Mouse (Mus musculus): Measurements from ENCODE around the gene Pisd. TPM values are rescaled to one million over a fixed set of nuclear protein-coding genes. Genes with fewer than 3 reads are reported as not detected.
A peak's percentile ranks its signal among the peaks of the same experiment; 100 is the strongest.
"Not testable (repeated sequence)": the region's sequence is repeated elsewhere in the genome, so short reads cannot be mapped to it uniquely, and the experiment has no call there.

Gene Pisd
- polyA plus RNA-seq, 1 experiment from 2014 or later = 95.0 TPM

- 89% methylated on average over 6 of the region's 6 CpGs for WGBS (ENCODE audit: missing documents)
- peaks cover 57% of the 10 kb centered on the region for H3K36me3 ChIP-seq (ENCODE audit: inconsistent target)
Measured at GRCm38 (mm10) chr5:32735779-32736178, 49.7 kb downstream of the Pisd start.

GRCm38 (mm10) chr5:32733892-32734291 is 51.6 kb downstream of the Pisd start:
- H3K36me3 ChIP-seq (ENCODE audit: inconsistent target) = peaks cover 41% of the 10 kb centered on the region

More at GRCm38 (mm10) chr5:32735779-32736178, 49.7 kb downstream of the Pisd start:
- Histone ChIP-seq H3K79me2 (ENCODE audit: inconsistent target) (peaks cover 16% of the 10 kb centered on the region), H3K4me3 (ENCODE audit: inconsistent target) (no peak overlapping the region), H3K27ac (no peak overlapping the region)

GRCm38 (mm10) chr5:32728851-32729250 is 56.6 kb downstream of the Pisd start:
- Histone ChIP-seq H3K4me3 (ENCODE audit: inconsistent target) (no peak overlapping the region), H3K27ac (no peak overlapping the region), H3K79me2 (ENCODE audit: inconsistent target) (no peaks in the 10 kb centered on the region), H3K36me3 (ENCODE audit: inconsistent target) (no peaks in the 10 kb centered on the region)
- 100% methylated on average over 8 of the region's 8 CpGs for WGBS (ENCODE audit: missing documents)

More at GRCm38 (mm10) chr5:32733892-32734291, 51.6 kb downstream of the Pisd start:
- H3K4me3 ChIP-seq (ENCODE audit: inconsistent target); H3K27ac ChIP-seq; H3K79me2 ChIP-seq (ENCODE audit: inconsistent target): not testable (repeated sequence)
- 100% methylated on average over 5 of the region's 6 CpGs for WGBS (ENCODE audit: missing documents)

- Histone ChIP-seq H3K27ac (no peak overlapping the region), H3K4me3 (ENCODE audit: inconsistent target) (no peak overlapping the region), H3K36me3 (ENCODE audit: inconsistent target) (no peaks in the 10 kb centered on the region), H3K79me2 (ENCODE audit: inconsistent target) (no peaks in the 10 kb centered on the region)
- 97% methylated on average over 7 of the region's 7 CpGs for WGBS (ENCODE audit: missing documents)
Measured at GRCm38 (mm10) chr5:32728300-32728699, 57.1 kb downstream of the Pisd start.

DNA sequence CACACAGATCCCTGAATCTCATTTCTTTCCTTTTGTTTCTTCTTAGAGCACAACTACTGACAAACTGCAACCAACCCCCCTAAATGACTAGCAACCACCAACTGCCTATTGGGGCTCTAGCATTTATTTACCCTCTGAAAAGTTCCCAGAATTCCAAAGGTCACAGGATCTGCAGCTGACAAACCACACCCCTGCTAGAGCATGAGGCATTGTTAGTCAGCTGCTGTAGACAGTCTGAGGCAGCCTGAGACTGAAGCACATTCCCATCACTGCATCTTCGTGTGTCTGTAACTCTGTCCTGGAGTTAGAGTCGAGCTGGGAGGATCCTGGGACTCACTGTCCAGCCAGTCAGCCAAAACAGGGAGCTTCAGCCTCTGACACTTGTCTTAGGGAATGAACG is 60.0 kb downstream of the Pisd start:
- not testable (repeated sequence) for H3K4me3 ChIP-seq (ENCODE audit: inconsistent target); H3K36me3 ChIP-seq (ENCODE audit: inconsistent target); H3K79me2 ChIP-seq (ENCODE audit: inconsistent target); H3K27ac ChIP-seq
- WGBS (ENCODE audit: missing documents) = 89% methylated on average over 3 of the region's 3 CpGs

DNA sequence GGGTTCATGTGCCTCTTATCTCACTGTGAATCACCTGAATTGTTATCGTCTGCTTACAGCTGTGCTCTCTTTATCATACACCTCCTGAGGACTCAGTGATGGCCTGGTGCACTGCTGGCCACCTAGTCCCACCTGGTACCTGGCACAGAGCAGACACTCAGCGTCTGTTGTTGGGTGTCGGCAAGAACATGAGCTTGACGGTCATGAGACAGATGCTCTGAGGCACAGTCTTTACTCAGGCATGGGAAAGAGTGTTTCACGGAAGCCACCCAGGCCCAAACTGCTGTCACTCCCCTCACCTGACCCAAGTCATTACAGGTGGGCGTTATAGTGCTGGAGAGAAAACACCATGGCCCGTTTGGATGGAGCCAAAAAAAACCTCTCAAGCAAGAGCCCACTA is 61.5 kb downstream of the Pisd start:
- Histone ChIP-seq H3K4me3 (ENCODE audit: inconsistent target) (no peak overlapping the region), H3K27ac (no peak overlapping the region), H3K36me3 (ENCODE audit: inconsistent target) (no peaks in the 10 kb centered on the region), H3K79me2 (ENCODE audit: inconsistent target) (no peaks in the 10 kb centered on the region)
- 97% methylated on average over 7 of the region's 7 CpGs for WGBS (ENCODE audit: missing documents)

- not testable (repeated sequence) for H3K79me2 ChIP-seq (ENCODE audit: inconsistent target); H3K36me3 ChIP-seq (ENCODE audit: inconsistent target); H3K27ac ChIP-seq; H3K4me3 ChIP-seq (ENCODE audit: inconsistent target)
- 98% methylated on average over 8 of the region's 8 CpGs for WGBS (ENCODE audit: missing documents)
Measured at GRCm38 (mm10) chr5:32722711-32723110, 62.7 kb downstream of the Pisd start.

GRCm38 (mm10) chr5:32722263-32722662 is 63.2 kb downstream of the Pisd start:
- Histone ChIP-seq H3K79me2 (ENCODE audit: inconsistent target) (no peaks in the 10 kb centered on the region), H3K36me3 (ENCODE audit: inconsistent target) (no peaks in the 10 kb centered on the region), H3K4me3 (ENCODE audit: inconsistent target) (no peak overlapping the region), H3K27ac (no peak overlapping the region)
- WGBS (ENCODE audit: missing documents) = 96% methylated on average over 7 of the region's 7 CpGs

GRCm38 (mm10) chr5:32721316-32721715 is 64.1 kb downstream of the Pisd start:
- 92% methylated on average over 3 of the region's 3 CpGs for WGBS (ENCODE audit: missing documents)

DNA sequence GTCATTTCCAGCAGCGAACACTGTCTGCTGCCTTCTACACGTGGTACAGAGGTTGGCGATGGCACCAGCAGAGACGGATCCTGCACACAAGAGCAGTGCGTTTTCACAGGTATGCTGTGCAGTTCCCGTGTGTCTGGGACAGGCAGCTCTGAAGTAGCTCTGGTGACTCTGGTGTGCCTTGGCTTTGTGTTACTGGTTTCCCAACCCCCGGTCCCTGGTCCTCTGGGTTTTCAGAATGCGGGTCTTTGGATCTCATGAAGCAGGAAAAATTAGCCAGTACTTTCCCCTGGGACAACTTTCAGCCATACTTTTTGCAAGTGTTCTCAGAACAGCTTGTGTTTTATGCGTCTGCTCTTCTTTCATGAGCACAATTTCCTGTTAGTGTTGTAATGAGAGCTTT is 65.0 kb downstream of the Pisd start:
- Histone ChIP-seq H3K79me2 (ENCODE audit: inconsistent target) (no peaks in the 10 kb centered on the region), H3K36me3 (ENCODE audit: inconsistent target) (no peaks in the 10 kb centered on the region), H3K4me3 (ENCODE audit: inconsistent target) (no peak overlapping the region), H3K27ac (no peak overlapping the region)
- WGBS (ENCODE audit: missing documents) = 75% methylated on average over 7 of the region's 9 CpGs

More at GRCm38 (mm10) chr5:32721316-32721715, 64.1 kb downstream of the Pisd start:
- Histone ChIP-seq H3K79me2 (ENCODE audit: inconsistent target) (no peaks in the 10 kb centered on the region), H3K4me3 (ENCODE audit: inconsistent target) (no peak overlapping the region), H3K27ac (no peak overlapping the region), H3K36me3 (ENCODE audit: inconsistent target) (no peaks in the 10 kb centered on the region)

DNA sequence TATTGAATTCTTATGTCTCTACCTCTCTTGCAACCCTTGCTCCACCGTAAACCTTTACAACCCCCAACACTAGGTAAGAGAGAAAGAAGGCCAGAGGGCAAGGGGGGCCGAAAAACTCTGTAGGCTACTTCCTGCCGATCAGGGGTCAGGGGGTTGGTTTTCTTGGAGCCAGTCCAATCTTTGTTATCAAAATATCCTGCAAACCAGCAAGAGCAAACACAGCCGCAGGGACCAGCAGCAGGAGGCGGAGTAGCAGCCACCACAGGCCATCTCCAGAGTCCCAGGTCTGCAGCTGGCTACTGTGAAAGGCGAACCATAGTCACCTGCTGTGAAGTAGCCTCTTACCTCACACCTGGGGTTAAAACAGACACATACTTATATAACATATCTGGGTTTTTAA is 66.5 kb downstream of the Pisd start:
- no peak overlapping the region for H3K27ac ChIP-seq
- 73% methylated on average over 6 of the region's 6 CpGs for WGBS (ENCODE audit: missing documents)
- H3K4me3 ChIP-seq (ENCODE audit: inconsistent target) = no peak overlapping the region
- H3K79me2 ChIP-seq (ENCODE audit: inconsistent target) = no peaks in the 10 kb centered on the region
- H3K36me3 ChIP-seq (ENCODE audit: inconsistent target) = no peaks in the 10 kb centered on the region

- 70% methylated on average over 1 of the region's 1 CpGs for WGBS (ENCODE audit: missing documents)
- no peak overlapping the region for H3K27ac ChIP-seq
- no peaks in the 10 kb centered on the region for H3K36me3 ChIP-seq (ENCODE audit: inconsistent target)
- H3K79me2 ChIP-seq (ENCODE audit: inconsistent target) = no peaks in the 10 kb centered on the region
- H3K4me3 ChIP-seq (ENCODE audit: inconsistent target) = no peak overlapping the region
Measured at GRCm38 (mm10) chr5:32717726-32718125, 67.7 kb downstream of the Pisd start.

- no peaks in the 10 kb centered on the region for H3K36me3 ChIP-seq (ENCODE audit: inconsistent target)
- peak overlapping the region; percentile 87 for H3K4me3 ChIP-seq (ENCODE audit: inconsistent target)
- 0% methylated on average over 51 of the region's 55 CpGs for WGBS (ENCODE audit: missing documents)
- H3K79me2 ChIP-seq (ENCODE audit: inconsistent target) = no peaks in the 10 kb centered on the region
- peak overlapping the region; percentile 67 for H3K27ac ChIP-seq
Measured at GRCm38 (mm10) chr5:32713703-32714467, 71.6 kb downstream of the Pisd start.

GRCm38 (mm10) chr5:32713042-32713702 is 72.3 kb downstream of the Pisd start:
- Histone ChIP-seq H3K27ac (peak overlapping the region; percentile 67), H3K4me3 (ENCODE audit: inconsistent target) (peak overlapping the region; percentile 87), H3K36me3 (ENCODE audit: inconsistent target) (no peaks in the 10 kb centered on the region), H3K79me2 (ENCODE audit: inconsistent target) (no peaks in the 10 kb centered on the region)
- WGBS (ENCODE audit: missing documents) = 5% methylated on average over 2 of the region's 2 CpGs
